Mouse (Mus musculus): ENCODE data around the gene Crygd.
A peak's percentile ranks its signal among the peaks of the same experiment; 100 is the strongest.
"Not testable (repeated sequence)": the region's sequence is repeated elsewhere in the genome, so short reads cannot be mapped to it uniquely, and the experiment has no call there.

Crygd gene

DNA sequence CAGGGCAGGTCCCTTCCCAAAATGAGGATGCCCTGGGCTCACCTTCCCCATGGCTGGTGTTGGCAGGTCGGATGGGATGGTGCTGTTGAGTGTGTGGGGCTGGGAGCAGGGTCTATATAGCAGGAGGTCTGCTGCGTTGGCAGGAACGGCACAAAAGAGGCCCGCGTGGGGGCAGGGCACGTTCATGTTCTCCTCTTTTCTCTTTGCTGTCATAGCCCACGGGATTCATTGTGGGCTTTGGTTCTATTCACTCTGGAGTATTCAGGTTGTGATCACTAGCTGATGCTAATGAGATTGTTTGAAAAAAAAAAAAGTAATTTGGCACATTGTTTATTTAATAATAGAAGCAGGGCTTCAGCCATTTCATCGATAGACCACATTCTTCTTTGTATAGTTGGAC is at the start of gene Crygd:
TSS of gene Crygd (minus strand) at position 101 of the 400 bp plus-strand sequence.
- no peak for DNase-seq (ENCODE audit: low spot score in 2 of 2)

- peak in 1 of 2 experiments; percentile 23 for DNase-seq (ENCODE audit: low spot score in 2 of 2)
Measured at GRCm38 (mm10) chr1:65112807-65113196, 49.5 kb upstream of the Crygd start.

DNA sequence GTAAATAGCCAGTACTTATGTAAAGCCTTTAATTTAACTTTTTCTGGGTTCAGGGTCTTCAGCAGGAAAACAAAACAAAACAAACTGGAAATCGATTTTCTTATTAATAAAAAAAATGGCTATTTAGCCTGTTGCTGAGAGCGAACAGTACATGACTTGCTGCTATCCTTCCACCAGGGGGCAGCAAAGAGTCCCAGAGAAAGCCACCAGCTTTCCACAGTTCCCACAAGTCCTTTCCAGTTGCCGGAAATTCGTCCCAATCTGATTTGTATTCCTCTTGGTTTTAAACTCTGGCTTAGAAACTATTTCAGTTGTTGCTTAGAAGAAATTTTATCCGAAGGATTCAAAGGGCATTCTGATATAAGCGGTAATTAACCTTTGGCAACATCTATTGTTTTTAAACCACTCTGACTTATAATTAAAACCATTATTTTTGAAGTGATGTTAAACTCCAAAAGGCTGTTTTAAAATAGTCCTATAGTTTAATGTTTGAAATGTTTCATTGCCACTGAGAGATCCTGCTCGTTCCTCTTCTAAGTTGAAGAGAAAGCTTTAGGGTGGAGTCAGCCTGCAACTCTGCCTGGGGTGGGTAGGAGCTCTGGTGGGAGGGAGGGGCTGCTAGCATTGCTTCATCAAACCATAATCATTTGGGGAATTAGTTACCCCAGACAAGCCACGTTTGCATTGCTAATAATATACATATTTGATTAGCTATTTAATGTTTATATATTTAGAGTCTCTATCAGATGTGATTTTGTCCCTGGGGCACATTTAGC is 49.0 kb upstream of the Crygd start:
- peak in 1 of 2 experiments; percentile 50 for DNase-seq (ENCODE audit: low spot score in 2 of 2)

DNA sequence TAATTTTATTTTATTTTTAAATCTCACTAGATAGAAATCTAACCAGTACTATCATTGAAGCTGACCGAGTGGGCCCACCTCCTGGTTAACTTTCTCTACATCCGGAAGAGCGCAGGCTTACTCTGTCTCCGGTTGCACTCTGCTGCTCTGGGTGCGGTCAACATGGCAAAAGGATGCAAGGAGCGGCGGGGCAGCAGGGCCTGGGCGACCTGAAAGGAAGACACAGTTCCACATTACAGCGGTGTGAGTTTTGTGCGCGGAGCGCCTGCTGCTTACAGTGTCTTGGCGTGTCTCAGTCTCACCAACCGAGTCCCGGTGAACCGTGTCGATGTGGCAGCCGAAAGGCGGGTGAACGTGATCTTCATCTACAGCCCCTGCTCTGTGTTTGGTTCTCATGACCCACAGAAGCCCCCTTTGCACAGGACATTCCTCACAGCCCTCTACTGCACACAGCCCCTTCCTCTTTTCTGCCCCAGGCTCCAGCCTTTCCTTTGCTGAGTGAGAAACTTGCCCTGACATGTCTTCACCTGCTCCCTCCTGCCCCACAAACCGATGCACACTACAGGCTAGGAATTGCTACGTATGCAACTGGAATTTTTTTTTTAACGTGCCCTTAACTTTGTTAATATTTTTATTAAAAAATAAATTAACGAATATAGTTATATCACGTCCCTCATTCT is 46.6 kb upstream of the Crygd start:
- no peak for DNase-seq (ENCODE audit: low spot score in 2 of 2)

GRCm38 (mm10) chr1:65109196-65109595 is 45.9 kb upstream of the Crygd start:
- DNase-seq (ENCODE audit: low spot score in 2 of 2) = no peak

- no peak for DNase-seq (ENCODE audit: low spot score in 2 of 2)
Measured at GRCm38 (mm10) chr1:65107654-65108279, 44.5 kb upstream of the Crygd start.

DNA sequence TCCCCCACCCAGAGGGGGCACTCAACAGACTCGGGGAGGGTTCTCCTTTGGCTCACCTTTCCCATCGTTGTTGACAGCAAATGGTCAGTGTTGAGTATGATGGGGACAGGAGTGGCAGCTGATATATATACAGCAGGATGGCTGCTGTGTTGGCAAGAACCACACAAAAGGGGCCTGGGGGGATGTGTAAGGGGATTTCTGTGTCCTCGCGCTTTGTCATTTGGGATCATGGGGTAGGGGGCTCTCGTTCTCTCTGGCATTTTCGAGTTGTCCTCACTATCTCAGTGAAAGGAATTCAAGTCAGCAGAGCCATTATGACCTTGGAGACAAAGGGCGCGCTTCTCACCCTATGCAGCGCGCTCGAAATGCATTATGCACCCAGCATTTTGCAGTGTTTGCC is 40.0 kb upstream of the Crygd start, which contains the start of gene Cryga:
TSS of gene Cryga (minus strand) at position 101 of the 400 bp plus-strand sequence.
- no peak for DNase-seq (ENCODE audit: low spot score in 2 of 2)

- no peak for DNase-seq (ENCODE audit: low spot score in 2 of 2)
Measured at GRCm38 (mm10) chr1:65096953-65097352, 33.7 kb upstream of the Crygd start.

- DNase-seq (ENCODE audit: low spot score in 2 of 2) = no peak
Measured at GRCm38 (mm10) chr1:65091566-65091965, 28.3 kb upstream of the Crygd start.

- peak in 1 of 2 experiments; percentile 73 for DNase-seq (ENCODE audit: low spot score in 2 of 2)
Measured at GRCm38 (mm10) chr1:65090370-65090769, 27.1 kb upstream of the Crygd start.

GRCm38 (mm10) chr1:65088567-65089356 is 25.5 kb upstream of the Crygd start:
- no peak for DNase-seq (ENCODE audit: low spot score in 2 of 2)

- no peak for DNase-seq (ENCODE audit: low spot score in 2 of 2)
Measured at GRCm38 (mm10) chr1:65082188-65082587, 18.9 kb upstream of the Crygd start, which contains the start of gene Crygb. TSS of gene Crygb (minus strand) at chr1:65082288.

- DNase-seq (ENCODE audit: low spot score in 2 of 2) = no peak
Measured at GRCm38 (mm10) chr1:65075607-65076006, 12.4 kb upstream of the Crygd start.

GRCm38 (mm10) chr1:65073589-65073988 is 10.3 kb upstream of the Crygd start, which contains the start of gene Crygc:
TSS of gene Crygc (minus strand) at chr1:65073689.
- DNase-seq (ENCODE audit: low spot score in 2 of 2) = no peak

DNA sequence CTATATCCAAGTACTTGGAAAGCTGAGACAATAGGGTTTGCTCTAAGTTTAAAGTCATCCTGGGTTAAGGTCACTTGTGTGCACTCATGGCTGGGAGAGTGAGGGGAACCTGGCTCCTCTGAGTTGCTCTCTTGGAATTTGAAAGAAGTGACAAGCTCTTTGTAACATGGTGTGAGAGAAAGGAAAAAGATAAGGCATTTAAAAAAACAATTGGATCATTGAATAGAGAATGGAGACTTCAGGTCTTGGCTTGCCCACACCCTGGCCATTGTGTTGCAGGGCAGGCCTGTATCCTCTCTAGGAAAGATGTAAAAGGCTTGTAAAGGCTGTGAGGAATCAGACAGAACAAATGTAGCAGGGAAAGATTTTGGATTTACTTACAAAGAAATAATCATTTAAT is 4.6 kb upstream of the Crygd start:
- no peak for DNase-seq (ENCODE audit: low spot score in 2 of 2)

DNA sequence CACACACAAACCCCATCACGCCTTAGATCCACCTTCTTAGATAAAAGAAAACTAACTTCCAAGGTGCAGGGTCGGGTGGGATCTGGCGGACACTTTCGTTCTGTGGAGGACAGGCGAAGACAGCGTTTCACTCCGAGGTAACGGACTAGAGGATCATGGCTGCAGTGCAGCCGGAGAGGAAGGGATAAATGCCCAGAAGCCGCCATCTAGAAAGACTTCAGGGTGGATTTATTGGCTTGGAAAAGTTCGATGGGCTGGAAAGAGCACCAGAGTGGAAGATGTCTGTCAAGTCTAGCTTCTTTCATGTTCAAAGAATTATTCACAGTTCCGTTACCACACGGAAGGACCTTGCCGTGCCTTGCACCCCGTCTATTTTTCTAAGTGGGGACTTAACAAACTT is 949 bp upstream of the Crygd start:
- no peak for DNase-seq (ENCODE audit: low spot score in 2 of 2)

DNA sequence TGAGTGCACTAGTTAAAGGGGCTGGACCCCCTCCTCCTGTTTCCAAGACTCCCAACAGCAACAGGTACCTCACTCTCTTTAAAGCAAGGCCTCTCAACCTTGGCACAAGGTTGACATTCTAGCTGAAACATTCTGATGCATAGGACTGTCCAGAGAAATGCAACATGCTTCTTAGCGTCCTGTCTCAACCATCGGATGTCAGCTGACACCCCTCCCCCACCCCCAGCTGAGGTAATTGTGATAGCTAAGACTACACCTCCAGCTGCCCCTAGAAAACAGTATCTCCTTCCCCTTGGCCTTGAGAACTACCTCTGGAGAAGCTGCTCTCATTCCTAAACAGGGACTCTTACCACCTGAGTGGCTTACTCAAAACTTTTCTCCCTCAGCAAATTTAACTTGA is 11.1 kb downstream of the Crygd start:
- no peak for DNase-seq (ENCODE audit: low spot score in 2 of 2)

- DNase-seq (ENCODE audit: low spot score in 2 of 2) = no peak
Measured at GRCm38 (mm10) chr1:65051696-65052095, 11.6 kb downstream of the Crygd start.

DNA sequence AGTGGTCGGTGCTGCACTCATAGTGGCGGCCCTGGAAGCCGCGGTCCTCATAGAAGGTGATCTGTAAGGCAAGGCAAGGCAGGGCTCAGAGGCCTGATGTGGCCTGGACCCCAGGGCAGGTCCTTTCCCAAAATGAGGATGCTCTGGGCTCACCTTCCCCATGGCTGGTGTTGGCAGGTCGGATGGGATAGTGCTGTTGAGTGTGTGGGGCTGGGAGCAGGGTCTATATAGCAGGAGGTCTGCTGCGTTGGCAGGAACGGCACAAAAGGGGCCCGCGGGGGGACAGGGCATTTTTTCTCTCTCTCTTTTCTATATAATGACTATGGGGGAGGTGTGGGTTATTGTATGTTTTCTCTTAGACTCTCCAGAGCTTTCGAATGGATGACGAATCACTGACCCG is 12.3 kb downstream of the Crygd start, which contains the start of gene Cryge:
TSS of gene Cryge (minus strand) at position 198 of the 400 bp plus-strand sequence.
- not testable (repeated sequence) for DNase-seq (ENCODE audit: low spot score in 2 of 2)

GRCm38 (mm10) chr1:65048781-65049180 is 14.5 kb downstream of the Crygd start:
- no peak for DNase-seq (ENCODE audit: low spot score in 2 of 2)

- no peak for DNase-seq (ENCODE audit: low spot score in 2 of 2)
Measured at GRCm38 (mm10) chr1:65046401-65047109, 16.7 kb downstream of the Crygd start.
